Mouse (Mus musculus) liver, postnatal 0 days (tissue): ENCODE results near the gene Osbpl11.

ENCODE experiments used
- CTCF ChIP-seq: sonication (generic); IDR thresholded peaks from 2 replicates; pipeline ENCODE4 v1.5.1; 2016; ENCODE audit warnings: antibody characterized with exemption, low read depth
- EP300 ChIP-seq: IDR thresholded peaks from 2 replicates; pipeline ENCODE4 v1.6.1; 2016; ENCODE audit warnings: antibody characterized with exemption, low read depth, mild to moderate bottlenecking

GRCm38 (mm10) chr16:33193649-33194048 is 8.8 kb downstream of the Osbpl11 start:
- TF ChIP-seq EP300 (no peak), CTCF (peak; percentile 81)
